Mouse (Mus musculus) C2C12 (cell line): ENCODE data around the gene Srxn1.

Experiments
- CEBPB ChIP-seq: IDR thresholded peaks from one replicate; pipeline ENCODE4 v1.6.1; 2011; ENCODE audit warnings: low read depth, mild to moderate bottlenecking, control low read depth, moderate library complexity
- CTCF ChIP-seq: IDR thresholded peaks from one replicate; pipeline ENCODE4 v1.5.1; 2011; ENCODE audit not compliant: control insufficient read depth, insufficient read depth, insufficient read length

- TF ChIP-seq CTCF (no peak), CEBPB (no peak)
Observed at GRCm38 (mm10) chr2:152057252-152057563, 48.1 kb upstream of the Srxn1 start.
